Mouse (Mus musculus) CH12.LX (cell line): ENCODE results near the gene Vmn1r28.

Source experiments
- CTCF ChIP-seq, 2 experiments: IDR thresholded peaks in 1 of 2; conservative IDR thresholded peaks in 1 of 2; 2 replicates each; pipeline ENCODE4 v1.5.1; 2011 to 2012; ENCODE audit warnings: low read depth in 2 of 2, low read length in 2 of 2, improper control_type of control experiment in 1 of 2, inconsistent platforms in 1 of 2, mild to moderate bottlenecking in 1 of 2, moderate library complexity in 1 of 2
- HCFC1 ChIP-seq: IDR thresholded peaks from 2 replicates; pipeline ENCODE4 v1.6.1; 2012; ENCODE audit warnings: low read depth, mild to moderate bottlenecking, inconsistent platforms, low read length, improper control_type of control experiment
- IRF4 ChIP-seq: IDR thresholded peaks from 2 replicates; pipeline ENCODE4 v1.6.1; 2014; ENCODE audit warnings: low read depth, mild to moderate bottlenecking, inconsistent platforms, low read length, improper control_type of control experiment
- MAX ChIP-seq: IDR thresholded peaks from 2 replicates; pipeline ENCODE4 v1.6.1; 2011; ENCODE audit warnings: low read length, improper control_type of control experiment
- POLR2A ChIP-seq: IDR thresholded peaks from 2 replicates; pipeline ENCODE4 v1.6.1; 2011; ENCODE audit warnings: low read depth, mild to moderate bottlenecking, improper control_type of control experiment, low read length
- POLR2AphosphoS2 ChIP-seq: IDR thresholded peaks from 2 replicates; pipeline ENCODE4 v1.6.1; 2011; ENCODE audit warnings: low read depth, low read length, improper control_type of control experiment
- SIN3A ChIP-seq: IDR thresholded peaks from 2 replicates; pipeline ENCODE4 v1.6.1; 2012; ENCODE audit warnings: low read length, improper control_type of control experiment, inconsistent platforms

- no peak for TF ChIP-seq MAX
- TF ChIP-seq HCFC1 = no peak
- no peak for TF ChIP-seq POLR2A
- TF ChIP-seq POLR2AphosphoS2 = no peak
- no peak for TF ChIP-seq CTCF (conservative IDR thresholded peaks at IDR 0.05 in 1 of 2, IDR thresholded peaks at IDR 0.05 in 1 of 2; ENCODE audit: low read depth in 2 of 2, low read length in 2 of 2)
- no peak for TF ChIP-seq IRF4
- no peak for TF ChIP-seq SIN3A
These were observed 39.4 kb downstream of the Vmn1r28 start, which contains the start of gene Vmn1r29 for GRCm38 (mm10) chr6:58301249-58301648.
